Mouse (Mus musculus) T-helper 17 cell (primary cell): ENCODE results near the gene Gm20830.
"Not testable (repeated sequence)": the region's sequence is repeated elsewhere in the genome, so short reads cannot be mapped to it uniquely, and the experiment has no call there.

ENCODE experiments used
- in situ Hi-C, 2 experiments: fragments of 300-600 bp; cut with MboI, MseI; formaldehyde crosslinking; loops; 1 replicate in 1 of 2; 2 replicates in 1 of 2; pipeline ENCODE4 v1.15.1; 2025; ENCODE audit warnings: high pct_unique_total_duplicates in 2 of 2

Gene Gm20830

GRCm38 (mm10) chrY:6918182-6918581 lies at the start of gene Gm20830:
Gene Gm20830 (minus strand): TSS chrY:6918282.
- in situ Hi-C loops, result not testable (repeated sequence)
